Mouse (Mus musculus) heart, adult 2 months (tissue): Measurements from ENCODE around the gene B3gnt2.

Experiments
- EP300 ChIP-seq: fragments of 200-500 bp; IDR thresholded peaks from 2 replicates; pipeline ENCODE4 v1.6.1; 2011; ENCODE audit warnings: low read depth, low read length, control low read depth; ENCODE audit not compliant: insufficient read depth
- POLR2A ChIP-seq: fragments of 200-500 bp; IDR thresholded peaks from 2 replicates; pipeline ENCODE4 v1.6.1; 2011; ENCODE audit warnings: mild to moderate bottlenecking, low read depth, low read length, control low read depth; ENCODE audit not compliant: insufficient read depth

GRCm38 (mm10) chr11:22897642-22898041 is 36.9 kb upstream of the B3gnt2 start:
- TF ChIP-seq EP300, result no peak
- no peak for TF ChIP-seq POLR2A
